Mouse (Mus musculus): Measurements from ENCODE around the gene Cacna1e.

The Cacna1e gene

DNA sequence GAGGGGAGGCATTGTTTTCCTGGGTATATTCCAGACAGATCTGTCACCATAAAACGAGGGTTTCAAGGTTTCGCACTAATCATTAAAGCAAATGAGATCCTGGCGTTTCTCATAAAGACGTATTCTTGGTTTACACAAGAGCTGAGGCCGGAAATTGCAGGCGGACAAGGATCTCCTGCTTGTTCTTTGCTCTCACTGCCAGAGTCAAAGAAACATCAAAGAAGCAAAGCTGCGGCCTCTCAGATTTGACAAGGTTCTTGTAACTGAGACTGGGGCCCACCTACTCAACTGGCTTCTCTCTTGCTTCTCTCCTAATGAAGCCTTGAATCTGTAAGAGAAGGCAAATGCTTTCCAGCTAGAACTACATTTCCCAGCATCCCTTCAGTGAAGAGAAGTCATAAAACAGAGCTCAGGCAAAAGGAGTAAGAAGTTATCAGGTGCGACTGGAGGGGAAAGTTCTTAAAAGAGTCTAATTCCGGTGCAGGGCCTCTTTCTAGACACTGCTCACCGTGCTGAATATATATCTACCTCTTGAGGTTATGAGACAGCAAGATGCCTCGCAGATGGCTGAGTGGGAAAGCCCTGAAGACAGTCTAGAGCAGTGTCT is 104.3 kb downstream of the Cacna1e start:
- no peak for DNase-seq

DNA sequence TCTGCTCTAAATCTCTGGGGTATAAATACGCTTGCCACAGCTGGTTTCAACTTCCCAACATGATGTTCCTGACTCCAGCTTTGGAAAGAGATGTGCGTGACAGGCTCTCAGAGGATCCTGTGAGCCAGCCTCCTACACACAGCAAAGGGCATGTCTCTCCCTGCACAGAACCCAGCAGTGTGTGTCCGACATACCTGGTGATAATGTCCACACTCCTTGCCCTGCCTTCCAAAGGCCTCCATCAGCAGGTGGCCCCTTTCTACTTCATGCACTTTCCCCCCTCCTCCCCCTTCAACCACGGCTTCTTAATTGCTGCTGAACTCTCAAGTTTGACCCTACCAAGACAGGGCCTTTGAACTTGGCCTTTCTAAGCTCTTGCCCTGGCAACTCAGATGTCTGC is 108.0 kb downstream of the Cacna1e start:
- no peak for DNase-seq

DNA sequence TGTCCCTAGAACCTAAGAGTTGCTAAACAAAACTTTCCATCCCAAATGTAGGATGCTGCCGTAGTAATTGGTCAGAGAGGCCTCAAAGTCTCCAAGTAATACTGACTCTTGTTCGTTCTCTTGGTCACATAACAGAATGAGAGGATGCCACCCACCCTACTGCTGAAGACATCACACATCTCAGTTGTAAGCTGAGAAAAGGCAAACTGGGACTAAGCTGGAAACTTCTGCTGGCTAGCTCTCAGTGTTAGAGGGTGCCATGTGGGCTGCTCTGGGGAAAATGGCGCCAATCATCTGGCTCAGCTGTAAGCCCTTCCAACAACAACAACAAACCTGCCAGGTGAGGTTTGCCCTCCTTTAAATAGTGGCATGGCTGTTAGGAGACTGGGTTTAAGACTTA is 109.8 kb downstream of the Cacna1e start:
- DNase-seq = no peak

DNA sequence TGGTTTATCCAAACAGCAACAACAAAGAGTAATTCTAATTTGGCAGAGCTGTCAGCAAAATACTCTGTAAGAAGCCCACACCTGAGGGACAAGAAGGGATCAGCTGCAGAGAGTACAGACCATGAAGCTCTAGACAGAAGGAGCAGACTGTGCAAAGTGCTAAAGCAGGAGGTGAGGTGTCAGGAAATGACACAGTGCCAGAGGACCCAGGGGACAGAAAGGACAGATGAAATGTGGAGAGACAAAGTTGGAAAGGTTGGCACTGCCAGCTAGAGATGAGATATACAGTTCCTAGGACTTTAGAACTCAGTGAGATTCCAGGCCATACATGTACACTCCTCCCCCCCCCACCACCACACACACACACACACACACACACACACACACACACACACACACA is 113.2 kb downstream of the Cacna1e start:
- DNase-seq = no peak

DNA sequence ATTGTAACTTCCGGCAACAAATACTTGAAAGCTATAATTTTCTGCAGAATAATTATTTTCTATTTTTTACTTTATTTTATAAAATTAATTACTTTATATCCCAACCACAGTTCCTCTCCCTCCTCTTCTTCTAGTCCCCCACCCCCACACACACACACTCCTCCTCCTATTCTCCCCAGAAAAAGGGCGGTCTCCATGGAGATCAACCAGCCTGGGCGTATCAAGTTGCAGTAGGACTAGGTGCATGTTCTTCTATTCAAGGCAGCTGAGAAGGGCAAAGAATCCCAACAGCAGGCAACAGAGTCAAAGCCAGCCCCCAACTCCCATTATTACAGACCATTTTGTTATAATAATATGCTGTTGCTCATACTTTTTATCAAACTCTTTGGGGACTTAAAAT is 113.8 kb downstream of the Cacna1e start:
- no peak for DNase-seq

DNA sequence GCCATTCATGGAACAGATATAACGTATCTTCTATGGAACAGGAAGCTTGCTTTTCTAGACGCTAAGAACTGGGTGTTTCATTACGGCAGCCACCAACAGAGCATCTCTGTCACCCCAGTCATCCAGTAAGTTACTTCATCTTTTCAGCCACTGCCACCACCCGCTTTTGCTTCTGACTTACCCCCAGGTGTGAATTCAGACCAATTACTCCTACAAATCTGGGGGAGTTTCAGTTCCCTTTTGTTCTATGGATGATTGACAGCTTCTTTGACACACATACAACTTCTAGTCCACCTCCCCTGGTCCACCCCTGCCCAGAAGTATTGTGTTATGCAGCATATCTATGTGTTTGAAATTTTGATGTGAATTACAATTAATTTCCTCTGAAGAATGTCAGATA is 121.2 kb downstream of the Cacna1e start:
- no peak for DNase-seq

DNA sequence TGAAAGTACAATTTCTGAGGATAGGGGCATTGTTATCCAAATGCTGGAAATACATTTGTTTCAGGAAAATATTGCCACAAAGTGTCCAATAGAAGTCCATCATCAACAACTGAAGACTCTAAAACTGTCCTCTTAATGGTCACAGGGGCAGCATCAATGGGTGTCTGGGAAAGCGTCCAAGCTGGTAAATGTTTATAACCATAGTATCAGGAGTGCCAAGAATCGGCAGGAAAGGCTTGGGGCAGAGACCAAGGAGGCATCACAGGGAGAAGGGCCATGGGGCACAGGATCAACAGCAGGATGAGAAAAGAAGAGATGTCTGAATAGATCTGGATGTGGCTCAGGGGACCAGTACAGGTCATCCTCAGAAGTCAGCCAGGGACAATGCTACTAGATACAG is 132.2 kb downstream of the Cacna1e start:
- DNase-seq = no peak

DNA sequence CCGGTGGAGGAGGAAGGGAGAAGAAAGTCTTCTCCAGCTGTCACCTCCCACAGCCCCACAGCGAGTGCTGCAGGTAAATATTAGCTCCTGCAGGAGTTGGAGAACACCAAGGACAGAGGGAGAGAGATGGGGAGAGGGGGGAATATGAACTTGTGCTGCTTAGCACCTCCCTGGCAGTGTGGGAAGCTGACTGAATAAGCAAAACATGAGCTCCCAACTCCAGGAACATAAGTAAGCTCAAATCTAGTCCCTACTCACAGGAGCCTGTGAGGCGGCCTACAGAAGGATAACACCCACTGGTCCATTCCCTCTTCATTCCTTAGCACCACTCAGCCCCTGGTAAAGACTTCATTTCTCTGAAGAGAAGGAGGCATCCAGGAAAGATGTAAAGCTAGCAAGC is 135.8 kb downstream of the Cacna1e start:
- no peak for DNase-seq

DNA sequence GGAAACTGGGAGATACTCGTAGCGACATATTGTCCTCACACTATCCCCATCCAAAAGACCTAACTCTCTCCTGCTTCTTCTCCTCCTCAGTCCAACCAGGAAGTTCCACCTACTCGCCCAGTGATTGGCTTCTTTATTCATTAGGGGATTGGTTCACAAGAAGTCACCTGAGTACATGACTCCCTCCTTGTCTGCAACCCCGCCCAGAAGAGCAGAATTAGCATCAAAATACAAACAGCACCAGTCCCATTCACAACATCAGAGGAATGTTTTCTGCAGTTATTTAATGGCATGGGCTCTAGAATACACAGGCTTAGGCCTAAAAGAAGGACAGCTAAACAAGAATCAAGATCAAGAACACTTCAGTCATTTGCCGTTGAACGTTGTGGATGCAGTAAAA is 139.1 kb downstream of the Cacna1e start:
- no peak for DNase-seq

DNA sequence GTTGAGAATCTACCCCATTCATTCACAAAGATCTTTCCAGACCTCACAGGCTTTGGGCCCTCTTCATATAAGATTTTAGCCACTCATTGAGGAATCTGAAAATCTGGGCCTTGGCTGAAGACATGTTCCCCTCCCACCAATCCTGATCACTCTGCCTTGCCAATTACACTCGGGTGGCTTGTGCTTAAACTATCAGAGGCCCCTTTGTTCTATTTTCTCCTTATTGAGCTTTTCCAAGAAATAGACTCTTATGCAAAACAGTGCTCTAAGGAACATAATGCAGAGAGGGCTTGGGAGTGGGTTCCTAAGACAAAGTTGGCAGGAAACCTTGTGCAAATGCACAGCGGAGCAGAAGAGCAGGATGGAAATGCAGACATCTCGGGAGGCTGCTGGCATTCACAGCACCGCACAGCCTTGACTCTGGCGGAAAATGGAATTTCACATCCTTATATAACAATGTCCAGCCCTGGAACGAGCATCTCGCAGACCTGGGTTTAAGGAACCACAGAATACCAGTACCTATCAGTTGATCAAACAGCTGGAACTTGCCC is 153.8 kb downstream of the Cacna1e start:
- DNase-seq = no peak

DNA sequence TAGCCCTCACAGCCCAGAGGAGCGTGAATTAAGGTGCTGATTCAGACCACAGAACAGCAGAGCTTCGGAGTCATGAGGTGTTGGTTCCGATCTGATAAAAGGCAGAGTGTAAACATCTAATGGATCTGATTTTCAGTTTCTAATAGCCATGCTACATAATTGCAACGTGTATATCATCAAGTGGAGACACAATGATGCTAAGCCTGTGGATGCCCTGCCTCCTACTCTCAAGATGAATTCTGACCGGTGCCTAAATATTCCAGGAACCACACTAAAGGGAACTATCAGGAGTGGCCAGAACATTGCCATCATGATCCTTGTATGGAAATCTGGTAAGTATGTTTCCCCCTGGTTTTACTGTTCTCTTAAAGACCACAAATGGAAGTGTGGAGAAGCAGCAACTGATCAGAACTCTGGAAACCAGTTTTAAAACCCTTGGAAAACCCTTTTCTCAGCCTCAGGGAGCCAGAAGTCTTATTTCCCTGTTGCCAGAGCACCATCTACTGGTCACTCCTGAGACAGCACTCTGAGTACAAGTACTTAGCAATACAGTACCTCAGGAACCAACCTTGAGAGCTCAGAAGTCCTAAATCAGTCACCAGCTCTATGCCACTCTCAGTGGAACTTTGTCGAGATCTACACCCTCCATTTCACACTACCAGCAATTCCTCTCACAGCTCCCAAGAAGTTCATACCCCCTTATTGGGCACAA is 154.9 kb downstream of the Cacna1e start:
- DNase-seq = peak; percentile 72

DNA sequence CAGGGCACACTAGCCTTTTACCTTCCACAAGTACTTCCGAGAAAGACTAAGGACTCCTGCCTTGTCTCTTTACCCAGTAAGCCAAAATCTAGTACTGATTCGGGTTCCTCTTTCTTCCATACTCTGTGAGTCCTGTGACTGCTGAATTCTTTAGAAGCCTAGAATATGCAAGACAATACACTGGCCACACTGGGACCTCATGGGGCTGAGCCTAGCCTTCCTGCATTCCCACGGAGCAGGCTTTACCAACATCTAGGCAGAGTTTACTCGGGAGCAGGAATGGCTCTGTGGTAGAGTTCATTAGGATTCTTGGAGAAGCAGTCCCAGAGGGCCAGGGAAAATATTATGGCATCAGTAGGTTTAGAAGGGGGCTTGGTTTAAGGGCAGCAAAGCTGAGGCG is 155.6 kb downstream of the Cacna1e start:
- DNase-seq = no peak

DNA sequence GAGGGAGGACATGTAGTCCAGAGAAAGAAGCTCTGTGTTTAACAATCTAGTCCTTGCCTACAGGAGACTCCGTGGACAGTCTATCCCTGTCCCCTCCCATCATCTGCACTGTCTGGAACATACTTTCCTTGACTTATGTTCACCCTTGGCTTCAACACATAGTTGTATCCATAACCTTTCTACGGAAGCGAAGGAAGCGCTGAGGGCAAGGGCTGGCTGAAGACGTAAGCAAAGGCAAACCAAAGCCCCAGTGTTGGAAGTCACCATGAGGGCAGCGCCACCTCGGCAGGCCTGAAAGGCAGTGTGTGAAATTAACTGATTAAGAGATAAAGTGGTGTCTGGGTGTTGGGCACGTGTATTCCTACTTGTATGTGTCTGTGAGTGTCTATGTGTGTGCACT is 156.6 kb downstream of the Cacna1e start:
- no peak for DNase-seq

DNA sequence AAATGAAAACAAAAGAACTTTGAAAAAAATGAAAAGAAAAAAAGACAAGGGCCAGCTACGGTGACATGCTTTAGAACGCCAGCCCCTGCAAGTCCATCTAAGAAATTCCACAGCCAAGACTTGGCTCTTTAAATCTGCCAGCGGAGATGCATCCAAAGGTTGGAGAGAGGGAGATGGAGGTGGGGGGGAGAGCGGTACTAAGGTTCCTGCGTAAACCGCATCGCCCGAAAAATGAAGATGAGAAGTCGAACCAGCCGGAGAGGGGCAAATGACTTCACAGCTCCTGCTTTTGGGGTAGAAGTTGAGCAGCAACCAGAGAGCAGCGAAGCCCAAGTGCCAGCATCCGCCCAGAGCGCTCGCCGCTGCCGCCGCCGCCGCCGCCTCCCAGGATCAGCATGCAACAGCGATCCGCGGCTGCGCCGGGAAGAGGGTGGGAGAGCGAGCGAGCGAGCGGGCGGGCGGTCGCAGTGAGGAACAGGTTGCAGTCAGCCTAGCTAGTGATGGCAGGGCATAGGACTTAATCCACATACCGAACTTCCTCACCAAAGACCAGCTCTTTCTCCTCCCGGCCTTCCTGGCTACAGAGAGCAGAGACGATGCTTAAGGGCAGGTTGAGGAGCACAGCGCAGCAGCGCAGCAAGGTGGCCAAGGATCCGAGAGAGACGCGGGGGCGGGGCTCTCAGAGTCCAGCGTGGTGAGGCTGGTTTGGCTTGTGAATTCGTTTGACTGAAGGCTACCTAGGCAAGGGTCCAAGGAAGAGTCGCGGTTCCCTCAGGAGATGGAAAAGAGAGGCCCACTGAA is 157.7 kb downstream of the Cacna1e start:
- DNase-seq = peak; percentile 46

DNA sequence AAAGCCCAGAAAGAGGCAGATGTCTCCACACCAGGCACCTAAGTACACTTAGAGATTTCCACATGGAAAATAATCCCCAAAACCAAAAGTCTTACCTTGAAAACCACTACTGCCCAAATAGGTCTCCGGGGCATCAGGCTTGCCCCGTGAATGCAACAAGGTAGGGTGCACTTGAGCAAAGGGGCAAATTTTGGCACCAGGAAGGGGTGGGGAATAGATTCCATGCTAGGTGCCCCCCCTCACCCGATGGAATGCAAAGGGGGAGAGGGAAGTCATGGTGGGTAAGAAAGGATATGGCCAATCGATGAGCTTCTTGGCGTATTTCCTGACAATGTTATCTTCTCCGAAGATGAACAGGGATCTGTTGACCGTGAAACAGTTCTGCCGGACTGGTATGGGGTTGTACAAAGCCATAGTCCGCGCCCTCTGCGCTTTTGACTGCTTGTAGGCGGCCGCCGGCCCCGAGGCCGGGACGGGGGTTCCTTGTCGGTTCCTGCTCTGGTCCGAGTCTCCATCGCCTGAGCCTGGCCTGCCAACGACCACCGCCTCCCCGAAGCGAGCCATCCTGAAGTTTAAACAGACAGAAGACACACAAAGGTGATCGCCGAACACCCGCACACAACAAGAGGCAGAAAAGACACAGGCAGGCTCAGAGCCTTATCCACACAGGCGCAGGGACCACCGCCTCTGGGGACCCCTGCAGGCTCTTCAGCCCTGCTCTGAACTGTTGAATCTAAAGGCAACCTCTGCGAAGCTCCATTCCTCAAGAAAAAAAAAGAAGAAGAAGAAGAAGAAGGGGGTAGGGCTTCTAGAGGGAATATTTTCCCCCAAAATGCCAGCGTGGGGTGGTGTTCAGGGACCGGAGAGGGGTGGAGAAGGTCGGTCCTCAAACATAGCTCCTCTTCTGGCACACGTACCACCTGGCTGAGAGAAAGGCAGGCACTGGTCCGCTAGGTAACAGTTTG is 158.7 kb downstream of the Cacna1e start:
- no peak for DNase-seq

DNA sequence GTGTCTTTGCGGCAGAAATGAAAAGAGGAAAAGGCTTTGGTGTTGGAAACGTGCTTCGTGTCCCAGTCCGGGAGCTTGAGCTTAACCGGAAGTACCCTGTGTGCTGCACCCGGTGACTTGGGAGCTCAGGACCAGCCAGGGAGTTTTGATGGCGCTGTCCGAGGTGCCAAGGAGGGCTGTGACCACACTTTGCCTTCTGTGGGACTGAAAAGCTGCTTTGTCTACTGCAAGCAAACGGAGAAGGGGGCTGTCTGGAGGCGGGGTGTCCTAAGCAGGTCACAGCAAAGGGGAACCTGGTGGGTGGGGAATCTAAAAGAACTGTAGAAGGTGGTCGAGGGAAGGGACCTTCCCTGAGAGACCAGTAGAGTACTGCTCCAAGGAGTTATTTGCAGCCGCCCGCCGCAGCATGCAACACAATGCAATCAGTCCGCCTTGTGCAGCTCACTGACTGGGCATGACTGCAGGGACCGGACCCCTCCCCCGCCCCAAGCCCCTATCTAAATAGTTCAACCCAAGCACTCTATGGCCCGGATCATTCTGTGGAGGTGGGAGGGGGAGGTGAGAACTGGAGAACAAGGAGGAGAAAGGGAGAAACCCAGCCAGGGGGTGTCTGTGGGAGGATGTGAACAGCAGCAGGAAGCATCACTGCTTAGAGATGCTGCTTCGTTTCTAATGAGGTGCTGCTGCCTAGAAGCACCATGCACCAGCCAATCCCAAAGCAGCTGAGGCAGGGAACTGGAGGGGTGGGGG is 160.6 kb downstream of the Cacna1e start:
- no peak for DNase-seq

DNA sequence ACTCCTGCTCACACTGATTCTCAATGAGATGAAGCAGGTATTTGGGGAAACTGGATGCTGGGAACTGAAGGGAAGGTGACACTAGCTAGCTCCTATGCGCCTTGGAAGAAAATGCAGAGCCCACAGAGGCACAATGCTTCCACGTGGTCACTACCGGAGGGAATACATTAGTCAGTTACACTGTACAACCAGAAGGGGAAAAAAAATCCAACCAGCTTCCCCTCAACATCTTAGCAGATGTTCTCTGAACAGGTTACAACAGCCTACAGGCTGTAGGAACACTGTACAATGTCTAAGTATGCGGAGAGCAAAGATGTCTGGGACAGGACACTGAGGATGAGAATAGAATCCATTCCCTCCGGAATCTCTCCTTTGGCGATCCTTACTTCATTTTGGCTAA is 161.2 kb downstream of the Cacna1e start:
- no peak for DNase-seq

DNA sequence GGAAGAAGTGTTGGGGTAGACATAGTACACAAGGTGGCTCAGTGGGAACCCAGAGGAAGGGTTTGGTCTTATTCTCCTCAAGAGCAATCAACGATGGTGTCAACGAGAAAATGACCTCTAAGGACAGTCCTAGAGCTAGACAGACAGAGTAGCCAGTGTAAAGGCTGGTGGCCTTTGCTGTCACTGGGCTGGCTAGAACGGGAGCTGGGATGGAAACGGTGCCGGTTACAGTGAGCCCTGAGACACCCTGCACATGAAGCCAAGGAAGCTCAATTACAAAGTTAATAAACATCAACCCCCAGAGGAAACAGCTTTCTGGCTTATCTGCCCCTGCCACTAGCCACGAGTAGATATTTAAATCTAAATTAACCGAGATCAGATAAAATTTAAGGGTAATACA is 168.7 kb downstream of the Cacna1e start:
- DNase-seq = no peak

DNA sequence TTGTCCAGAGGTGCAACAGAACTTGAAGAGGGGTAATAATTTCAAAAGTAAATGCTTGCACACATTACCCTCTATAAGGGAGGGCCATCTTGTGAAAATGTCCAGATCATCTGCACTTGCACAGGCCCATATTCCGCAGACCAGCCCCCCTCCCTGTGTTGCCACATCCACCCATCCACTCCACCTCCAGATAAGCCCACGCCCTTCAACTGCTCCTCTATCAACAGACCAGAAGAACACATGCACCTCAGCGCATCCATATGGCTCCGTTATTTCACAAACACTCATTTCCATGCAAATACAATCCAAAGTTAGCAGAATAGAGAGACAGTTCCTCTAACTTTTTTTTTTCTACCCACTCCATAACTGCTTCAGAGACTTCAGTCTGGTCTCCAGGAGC is 171.6 kb downstream of the Cacna1e start:
- no peak for DNase-seq

DNA sequence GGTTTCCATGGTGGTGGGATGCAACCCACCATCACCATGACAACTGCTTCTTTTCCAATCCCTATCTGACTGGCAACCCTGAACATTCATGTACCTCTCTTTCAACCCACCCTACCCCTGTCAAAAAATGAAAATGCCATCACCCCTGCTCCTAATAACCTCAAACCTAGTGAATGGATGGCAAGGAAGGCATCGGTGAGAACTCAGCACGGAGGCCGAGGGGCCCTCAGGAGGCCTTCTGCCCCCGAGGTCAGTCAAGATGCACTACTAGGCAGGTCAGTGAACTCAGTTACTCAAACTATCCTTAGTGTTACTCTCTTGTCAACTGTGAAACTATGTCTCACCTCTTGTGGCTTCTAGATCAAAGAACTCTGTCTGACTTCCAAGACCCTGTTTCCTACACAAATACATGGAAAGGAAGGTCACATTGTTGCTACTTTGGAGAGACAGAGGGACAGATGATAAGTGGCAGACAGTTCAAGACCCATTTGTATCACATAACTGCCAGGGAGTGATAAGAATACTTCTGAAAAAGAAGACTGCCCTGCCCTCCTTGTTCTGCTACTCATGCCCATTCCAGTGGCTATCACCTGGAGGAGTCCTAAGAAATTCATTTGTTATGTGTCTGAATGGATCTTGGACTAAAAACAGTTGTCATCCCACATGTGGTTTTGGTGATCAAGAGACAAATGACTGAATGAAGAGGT is 176.6 kb downstream of the Cacna1e start:
- no peak for DNase-seq

DNA sequence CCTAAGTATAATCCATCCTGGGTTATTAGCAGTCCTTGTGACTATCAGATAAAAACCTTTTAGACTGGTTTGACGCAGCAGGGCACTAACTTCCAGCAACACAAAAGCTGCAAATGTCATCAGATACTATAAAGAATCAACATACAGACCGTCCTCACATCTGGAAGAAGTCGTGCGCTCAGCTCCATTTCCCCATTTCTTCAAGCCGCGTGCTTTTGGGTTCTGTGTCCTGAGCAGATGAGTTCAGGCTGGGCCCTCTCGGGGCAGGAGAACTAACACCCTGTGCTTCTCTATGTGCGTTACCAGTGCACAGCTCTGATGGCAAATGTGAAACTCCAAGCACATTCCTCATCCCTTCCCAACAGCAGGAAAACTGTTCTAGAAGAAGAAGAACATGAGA is 177.3 kb downstream of the Cacna1e start:
- no peak for DNase-seq

Data from cerebellum, adult 11 months (tissue).